Mouse (Mus musculus): ENCODE results near the gene Hmgn5.

Hmgn5 gene

DNA sequence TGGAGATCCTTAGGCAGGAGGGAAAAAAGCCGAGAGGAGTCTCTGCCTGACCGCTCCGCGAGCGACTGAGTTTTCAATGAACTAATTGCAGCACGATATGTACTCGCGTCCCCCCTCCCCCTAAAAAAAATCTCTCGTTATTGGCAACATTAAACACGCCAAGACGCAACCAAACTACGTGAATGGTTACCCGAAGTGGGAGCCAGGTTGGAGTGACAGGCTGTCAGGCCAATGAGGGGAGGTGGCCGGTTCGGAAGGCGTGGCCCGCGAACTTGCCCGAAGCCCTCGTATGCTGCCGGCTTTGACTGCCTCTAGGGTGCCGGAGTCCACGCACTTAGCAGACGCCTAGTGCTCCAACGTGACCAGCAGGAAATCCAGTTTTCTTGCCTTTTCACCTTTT is at the start of gene Hmgn5:
Hmgn5 (minus strand) TSS at position 122 of the 400 bp plus-strand sequence.
- DNase-seq = peak; percentile 88

DNA sequence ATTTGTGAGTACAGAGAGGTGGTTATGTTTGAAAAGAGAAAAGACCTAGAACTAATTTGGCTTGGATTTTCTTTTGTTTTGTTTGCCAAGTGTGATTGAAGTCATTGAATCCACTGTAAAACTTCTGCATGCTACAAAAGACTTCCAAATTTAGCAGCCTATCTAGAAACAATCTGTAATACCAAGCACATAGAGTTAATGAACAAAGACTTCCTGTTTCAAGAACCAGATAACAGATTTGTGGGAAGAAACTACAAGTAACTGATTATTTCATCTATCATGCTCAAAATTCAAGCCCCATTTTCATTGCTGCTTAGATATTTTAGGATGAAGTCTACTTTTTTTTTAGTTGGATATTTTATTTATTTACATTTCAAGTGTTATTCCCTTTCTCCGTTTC is 34.6 kb upstream of the Hmgn5 start:
- DNase-seq = no peak

DNA sequence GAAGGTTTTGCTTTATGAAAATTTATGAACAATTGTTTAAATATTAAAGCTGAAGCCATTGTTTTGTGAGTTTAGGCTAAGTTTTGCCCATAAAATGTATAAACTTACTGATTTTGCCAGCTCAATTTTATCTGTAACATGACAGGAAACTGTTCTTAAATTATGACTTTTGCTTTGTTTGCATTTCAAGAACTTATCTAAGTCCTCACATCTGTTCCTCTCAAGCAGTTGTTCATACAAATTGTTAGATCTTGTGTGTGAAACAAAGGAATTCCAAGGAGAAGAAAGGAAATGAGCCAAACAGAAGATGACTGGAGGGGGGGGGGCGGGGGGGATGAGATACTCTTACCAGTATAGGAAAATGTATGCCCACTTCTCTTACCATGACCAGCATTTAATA is 13.0 kb upstream of the Hmgn5 start:
- DNase-seq = no peak

DNA sequence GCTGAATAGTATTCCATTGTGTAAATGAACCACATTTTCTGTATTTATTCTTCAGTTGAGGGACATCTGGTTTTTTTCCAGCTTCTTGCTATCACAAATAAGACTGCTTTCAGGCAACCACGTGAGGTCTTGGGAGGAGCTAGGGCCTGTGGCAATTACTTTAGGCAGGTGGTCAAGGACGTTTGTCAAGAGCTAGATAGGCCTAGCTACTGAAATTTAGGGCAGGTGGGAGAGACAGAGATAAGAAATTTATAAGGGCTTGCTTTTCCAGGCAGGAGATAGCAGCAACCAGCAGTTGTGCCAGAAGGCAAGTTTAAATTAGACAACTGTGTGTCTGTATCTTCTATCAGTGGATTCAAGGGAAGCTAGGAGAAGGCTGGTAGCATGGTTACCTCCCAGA is 7.7 kb upstream of the Hmgn5 start:
- DNase-seq = no peak

DNA sequence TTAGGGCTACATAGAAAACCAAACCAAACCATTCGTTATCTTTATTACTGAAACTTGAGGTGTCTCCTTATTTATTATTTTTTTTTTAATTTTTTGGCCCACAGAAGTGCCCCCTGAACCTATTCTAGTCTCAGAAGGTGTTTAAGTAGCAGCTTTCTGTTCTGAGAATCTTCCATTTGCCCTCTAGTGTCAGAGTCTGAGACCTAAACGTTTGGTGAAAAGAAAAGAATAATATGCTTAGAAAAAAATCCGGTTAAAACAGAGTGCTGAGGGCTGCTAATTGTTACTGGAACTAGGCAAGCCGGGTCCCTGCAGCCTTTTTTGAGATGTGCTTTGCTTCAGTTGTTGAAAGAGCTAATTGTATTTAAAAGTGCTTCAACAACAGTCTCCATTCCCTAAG is 962 bp upstream of the Hmgn5 start:
- no peak for DNase-seq

DNA sequence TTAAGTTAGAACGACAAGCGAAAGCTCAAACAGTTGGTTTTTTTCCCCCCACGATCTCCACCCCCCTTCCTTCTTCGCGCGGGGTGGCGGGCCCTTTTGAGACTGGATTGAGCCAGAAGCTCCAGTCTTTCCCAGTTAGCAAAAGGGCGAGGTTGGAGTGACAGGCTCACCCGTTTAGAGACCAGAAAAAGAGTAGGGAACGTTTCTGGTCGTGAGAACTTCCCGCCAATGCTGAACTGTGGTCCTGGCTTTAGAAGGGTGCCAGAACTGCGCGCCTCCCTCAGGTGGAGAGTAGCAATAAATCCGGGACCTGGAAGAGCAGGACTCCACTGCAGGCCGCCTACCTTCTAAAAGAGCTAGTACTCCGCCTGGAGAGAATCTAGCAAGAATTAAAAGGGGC is 482 bp upstream of the Hmgn5 start:
- peak; percentile 20 for DNase-seq

DNA sequence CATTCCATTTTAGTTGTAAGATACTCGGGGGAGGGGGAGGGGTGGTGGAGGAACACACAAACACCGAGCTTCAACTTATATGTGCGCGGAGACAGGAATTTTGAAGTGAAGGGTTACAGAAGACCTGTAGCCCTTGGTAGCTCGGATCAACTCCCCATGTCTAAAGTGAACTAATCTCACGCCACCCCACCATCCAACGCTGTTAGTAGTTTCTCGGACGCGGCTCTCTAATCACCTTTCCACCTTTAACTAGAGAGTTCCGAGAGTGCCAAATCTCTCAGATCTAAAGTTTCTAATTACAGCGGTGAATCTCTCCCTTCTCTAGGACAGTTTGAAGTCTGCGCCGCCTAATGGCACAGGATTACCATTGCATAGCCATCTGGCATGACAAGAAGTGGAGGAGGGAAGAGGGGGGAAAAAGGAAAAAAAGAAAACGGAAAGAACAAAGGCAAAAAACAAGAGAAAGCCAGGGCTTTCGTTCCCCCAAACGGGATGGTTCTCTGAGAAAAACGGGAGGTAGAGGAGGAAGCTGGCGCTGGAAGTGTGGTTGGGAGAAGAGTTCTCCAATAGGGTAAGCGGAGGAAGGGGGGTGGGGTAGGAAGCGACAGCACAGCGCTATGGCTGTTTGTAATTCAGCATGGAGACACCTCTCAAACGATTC is 703 bp downstream of the Hmgn5 start:
- peak; percentile 54 for DNase-seq

DNA sequence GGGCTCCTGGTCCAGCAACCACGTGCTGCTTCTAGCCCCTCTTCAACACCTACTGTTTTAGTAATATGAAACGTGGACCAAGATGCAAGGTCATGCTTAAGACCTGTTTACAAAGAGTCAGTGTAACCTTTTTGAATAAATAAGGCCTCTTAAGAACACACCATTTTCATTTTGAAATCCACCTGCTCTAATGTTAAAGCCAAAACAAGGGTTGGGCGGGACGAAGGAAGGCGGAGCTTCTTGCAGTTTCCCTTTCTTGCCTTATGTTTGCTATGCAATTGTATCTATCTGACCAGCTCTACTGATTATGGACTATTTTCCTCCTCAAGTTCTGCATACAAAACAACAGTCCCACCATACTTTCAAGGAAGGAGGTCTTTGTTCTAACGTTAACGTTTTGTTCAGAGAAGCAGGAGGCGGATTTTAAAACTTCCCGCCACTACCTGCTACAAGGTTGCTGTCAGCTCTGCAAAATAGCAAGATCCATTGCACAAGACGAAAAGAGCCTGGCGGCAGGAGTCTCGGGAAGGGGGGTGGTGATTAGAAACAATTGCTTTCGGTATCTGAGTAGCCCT is 1.5 kb downstream of the Hmgn5 start:
- peak; percentile 0 for DNase-seq

DNA sequence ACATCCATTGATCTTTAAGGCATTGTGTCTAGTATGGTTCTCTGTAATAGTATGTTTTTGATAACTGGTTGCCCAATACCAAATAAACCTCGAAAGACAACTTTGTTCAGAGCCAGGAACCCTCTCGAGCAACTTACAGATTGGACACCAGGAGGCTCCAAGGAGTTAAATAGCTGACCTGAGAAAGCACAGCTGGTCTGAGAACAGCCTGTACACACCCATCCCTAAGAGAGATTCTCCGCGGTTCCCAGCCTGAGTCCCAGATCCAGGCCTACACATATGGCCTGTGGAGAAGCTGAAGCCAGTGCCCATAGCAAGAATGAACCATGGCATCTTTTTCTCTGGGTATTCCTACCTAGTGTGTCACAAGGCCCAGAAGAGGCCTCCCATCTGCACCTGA is 11.9 kb downstream of the Hmgn5 start:
- DNase-seq = no peak
